Mouse (Mus musculus): ENCODE measurements at regions not wholly inside any gene's neighbourhood (a gene's known extent, or its start where the extent isn't known, plus 50 kb on each side); places are given as distances from the start of the nearest gene placed in this dataset.

DNA sequence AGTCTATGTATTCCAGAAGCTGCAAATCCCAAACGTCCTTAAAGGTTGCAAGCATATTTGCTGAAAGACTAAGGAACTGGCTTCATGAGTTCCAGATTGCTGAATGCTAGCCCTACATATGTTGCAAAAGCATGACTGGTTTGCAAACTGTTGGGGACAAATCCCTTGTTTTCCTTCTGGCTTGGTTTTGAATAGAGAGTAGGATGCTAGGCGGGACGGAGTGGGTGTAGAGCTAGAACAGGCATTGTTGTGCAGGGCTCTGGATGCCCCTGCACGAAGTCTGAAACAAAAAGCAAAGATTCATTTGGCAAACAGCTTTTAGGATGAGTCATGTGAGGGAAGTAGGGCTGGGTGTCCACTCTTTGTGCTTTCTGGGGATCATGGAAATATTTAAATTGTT, 500.9 kb upstream of the Cnksr2 start:
- in situ Hi-C loops (cut with MboI, MseI) = no loop called here

DNA sequence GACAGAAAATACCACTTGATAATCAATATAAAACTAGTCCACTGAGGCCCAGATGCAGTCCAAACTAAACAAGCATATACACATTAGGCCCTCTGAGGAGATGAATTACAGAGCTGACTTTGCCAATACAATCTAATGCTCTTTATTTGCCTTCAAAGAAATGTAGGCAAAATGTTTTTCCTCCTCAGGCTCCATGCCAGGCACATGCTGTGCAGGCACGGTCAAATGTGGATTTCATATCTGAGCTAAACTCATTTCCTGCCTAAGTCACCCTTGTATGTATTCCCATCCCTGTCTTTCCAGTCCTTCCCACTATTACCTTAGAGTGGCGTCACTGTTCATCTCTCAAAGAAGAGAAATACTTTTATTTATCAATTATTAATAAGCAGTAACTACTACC, 534.8 kb upstream of the Cnksr2 start:
- in situ Hi-C loops (cut with MboI, MseI) = no loop called here

DNA sequence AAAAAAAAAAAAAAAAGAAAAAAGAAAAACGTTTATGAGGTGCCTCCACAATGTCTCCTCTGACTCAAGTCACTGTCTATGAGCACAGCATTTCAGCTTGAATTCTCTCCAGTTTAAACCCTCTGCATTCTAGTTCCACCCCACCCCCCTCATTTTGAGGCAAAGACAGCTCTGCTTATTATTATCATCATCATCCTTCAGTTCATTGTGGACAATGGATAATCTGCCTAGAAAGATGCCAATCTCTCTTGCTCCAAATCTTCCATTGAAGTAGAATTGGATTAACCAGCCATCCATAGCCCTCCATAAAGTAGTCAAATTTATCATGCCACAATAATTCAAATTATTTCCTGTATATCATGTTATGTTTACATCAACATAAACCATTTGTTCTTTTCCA, 570.0 kb upstream of the Cnksr2 start:
- in situ Hi-C loops (cut with MboI, MseI) = loop anchor here in 1 of 2 experiments (10.0 kb wide), 1 partner anchor 1118 kb away; the partner anchor contains the start of gene Sms

DNA sequence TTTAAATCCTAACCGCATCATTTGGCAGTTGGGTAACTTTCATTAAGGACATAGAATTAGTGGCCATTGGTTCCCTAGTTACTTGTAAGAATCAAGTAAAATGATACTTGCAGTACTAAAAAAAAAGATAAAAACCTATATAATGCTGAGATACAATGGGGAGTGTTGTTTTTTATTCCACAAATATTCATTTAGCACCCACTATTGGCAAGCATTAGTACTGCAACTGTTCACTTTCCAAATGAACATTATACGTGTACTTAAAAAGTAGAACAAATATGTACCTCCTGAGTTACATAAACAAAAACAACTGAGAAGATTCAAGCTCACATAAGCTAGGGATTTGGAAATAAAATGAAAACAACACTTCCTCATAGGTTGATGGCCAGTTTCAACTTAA, 570.5 kb upstream of the Cnksr2 start:
- in situ Hi-C loops (cut with MboI, MseI) = loop anchor here in 1 of 2 experiments (10.0 kb wide), 1 partner anchor 1119 kb away; the partner anchor contains the start of gene Sms

DNA sequence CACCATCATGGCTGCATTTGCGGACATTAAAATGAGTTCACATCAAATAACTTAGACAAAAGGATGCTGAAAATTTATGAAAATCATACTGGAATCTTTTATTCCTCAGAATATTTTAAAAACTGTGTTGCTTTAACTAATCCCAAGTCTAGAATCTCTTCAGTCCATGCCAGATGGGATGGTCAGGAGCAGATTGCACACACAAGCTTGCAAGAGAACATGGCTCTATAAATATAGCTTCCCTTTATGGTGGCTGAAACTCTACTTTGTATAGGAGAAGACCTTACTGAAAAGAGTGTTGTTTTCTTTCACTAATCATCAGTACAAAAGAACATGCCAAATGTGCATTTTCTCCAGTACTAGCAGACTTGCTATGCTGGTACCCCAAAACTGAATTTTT, 570.9 kb upstream of the Cnksr2 start:
- in situ Hi-C loops (cut with MboI, MseI) = loop anchor here in 1 of 2 experiments (10.0 kb wide), 1 partner anchor 1119 kb away; the partner anchor contains the start of gene Sms

DNA sequence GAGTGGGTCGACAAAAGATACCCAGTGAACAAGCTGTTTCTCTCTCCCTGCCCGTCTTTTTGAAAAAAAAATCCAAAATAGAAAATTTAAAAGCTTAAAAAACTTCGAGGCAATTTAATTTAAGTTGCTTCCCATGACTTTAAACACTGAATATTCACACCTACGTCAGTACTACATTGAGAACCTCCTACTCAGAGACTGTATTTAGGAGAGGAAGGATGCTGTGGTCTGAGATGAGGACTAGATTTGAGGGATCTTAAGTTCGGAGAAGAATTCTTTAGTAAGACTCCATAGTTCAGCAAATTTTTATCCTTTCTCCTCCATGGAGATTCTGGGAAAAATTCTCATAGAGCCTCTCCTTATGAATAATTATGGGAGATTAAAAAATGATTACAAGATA, 571.4 kb upstream of the Cnksr2 start:
- in situ Hi-C loops (cut with MboI, MseI) = loop anchor here in 1 of 2 experiments (10.0 kb wide), 1 partner anchor 1120 kb away; the partner anchor contains the start of gene Sms

DNA sequence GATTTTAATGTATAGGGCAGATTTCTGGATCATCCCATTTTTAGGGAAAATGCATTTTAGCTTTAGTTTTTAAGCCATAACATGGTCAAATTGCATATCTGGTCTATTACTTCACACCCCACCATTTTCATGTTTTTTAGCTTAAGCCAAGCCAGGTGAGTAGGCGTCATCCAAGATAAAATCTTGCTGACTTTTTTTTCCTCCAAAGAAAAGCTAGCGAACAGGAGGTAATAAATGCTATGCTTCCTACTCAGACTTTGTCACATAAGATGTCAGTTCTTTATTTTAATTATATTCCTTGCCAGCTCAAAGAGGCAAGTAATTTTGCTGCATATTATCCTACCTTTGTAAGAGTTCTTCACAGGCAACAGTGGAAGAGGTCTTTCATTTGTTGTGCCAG, 572.0 kb upstream of the Cnksr2 start:
- in situ Hi-C loops (cut with MboI, MseI) = loop anchor here in 1 of 2 experiments (10.0 kb wide), 1 partner anchor 1120 kb away; the partner anchor contains the start of gene Sms

DNA sequence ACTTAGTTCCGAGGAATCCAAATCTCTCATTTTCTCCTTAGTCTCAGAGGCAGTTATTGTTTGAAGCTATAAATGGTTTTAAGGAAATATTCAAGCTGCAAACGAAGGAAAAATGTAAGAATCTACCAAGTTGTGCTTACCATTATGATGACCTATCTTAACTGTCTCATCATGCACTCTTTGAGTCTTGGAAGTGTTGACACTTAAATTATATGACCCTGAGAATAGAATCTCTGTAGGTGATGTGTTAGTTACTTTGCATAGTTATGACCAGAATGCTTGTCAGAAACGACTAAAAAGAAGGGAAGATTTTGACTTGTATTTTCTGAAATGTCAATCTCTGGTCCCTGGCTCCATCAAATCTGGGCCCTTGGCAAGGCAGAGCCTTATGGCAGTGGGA, 582.7 kb upstream of the Rps6ka3 start:
- in situ Hi-C loops (cut with MboI, MseI) = no loop called here

DNA sequence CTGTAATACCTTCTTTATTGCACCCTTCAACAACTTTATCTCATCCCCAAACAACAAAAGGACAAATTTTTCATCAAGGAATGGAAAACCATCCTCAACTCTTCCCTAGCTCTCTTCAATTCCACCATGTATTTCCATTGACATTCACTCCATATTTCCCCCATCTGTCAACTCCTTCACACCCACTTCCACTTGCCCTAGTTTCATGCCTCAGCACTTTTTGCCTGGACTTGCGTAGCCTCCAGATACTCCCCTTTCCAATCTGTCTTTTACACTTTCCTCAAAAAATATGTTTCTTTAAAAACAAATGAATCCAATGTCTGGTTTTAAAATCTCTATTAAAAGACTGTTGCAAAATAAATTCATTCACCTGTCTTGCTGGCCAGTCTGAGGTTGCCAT, 577.7 kb upstream of the Rps6ka3 start:
- in situ Hi-C loops (cut with MboI, MseI) = no loop called here

DNA sequence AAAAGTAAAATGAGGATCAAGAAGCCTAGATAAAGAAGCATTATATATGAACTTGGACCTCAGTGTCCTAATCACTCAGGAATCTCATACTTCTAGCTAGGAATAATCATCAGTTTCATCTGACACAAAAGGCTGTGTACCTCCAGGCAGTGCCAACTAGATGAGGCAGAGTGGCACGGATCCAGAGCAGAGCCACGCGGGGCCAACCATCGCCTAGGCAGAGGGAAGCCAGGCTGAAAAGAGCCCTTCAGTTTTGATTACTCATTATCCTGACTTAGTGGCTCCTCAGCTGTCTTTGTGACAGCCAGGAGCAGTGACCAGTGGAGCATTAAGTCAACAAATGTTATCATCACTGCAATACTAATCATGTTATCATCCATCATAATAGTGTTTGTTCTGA, 557.9 kb upstream of the Rps6ka3 start:
- in situ Hi-C loops (cut with MboI, MseI) = no loop called here

DNA sequence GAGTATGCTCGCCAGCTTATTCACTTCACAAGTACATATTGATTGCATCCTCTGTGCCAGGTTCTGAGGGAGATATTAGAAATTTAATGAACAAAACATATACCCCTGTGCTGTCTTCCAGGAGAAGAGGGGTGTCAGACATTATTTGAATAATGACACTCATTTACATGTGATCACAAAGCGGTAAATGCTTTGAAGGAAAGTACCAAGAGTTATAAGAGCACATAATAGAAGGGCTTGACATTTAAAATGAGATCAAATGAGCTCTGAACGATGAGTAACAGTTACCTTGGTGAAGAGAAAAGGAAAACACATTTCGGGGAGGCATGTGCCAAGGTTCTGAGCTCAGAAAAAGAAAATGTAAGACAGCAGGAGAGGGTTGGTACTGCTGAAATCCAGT, 553.9 kb upstream of the Rps6ka3 start:
- in situ Hi-C loops (cut with MboI, MseI) = no loop called here

DNA sequence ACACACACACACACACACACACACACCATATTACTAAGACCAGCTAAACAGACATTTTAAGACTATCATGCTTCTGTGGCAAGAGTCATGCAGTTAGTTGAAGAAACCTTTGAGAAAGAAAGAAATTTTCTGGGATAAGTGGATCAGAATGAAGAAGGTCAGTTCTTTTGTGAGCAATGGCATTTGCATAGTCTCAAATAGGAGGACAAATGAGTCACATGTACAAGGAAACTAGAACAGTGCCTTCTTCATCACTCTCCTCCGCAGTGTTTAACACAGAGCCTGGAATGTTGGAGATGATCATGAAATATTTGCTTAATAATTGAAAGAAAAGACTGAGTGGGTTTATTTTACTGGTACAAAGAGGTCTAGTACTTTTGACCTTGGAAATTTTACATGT, 515.9 kb upstream of the Rps6ka3 start:
- in situ Hi-C loops (cut with MboI, MseI) = no loop called here

DNA sequence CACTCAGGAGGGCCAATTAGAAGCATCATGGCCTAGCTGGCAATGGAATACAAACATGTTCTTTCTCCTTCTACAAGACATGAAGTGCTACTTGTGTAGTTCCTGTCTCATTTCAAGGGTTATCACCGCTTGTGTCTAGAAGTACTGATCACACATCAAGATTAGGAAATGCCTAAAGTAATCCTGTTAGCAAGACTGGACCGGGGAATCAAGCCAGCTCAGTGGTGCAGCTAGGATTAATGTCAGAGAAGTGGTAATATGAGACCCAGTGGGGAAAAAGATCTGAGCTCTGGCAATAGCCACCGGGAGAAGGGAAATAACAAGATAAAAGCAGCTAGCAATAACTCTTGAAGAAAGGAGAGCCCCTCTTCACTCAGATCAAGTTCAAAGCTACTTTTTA, 506.7 kb upstream of the Rps6ka3 start:
- in situ Hi-C loops (cut with MboI, MseI) = no loop called here

DNA sequence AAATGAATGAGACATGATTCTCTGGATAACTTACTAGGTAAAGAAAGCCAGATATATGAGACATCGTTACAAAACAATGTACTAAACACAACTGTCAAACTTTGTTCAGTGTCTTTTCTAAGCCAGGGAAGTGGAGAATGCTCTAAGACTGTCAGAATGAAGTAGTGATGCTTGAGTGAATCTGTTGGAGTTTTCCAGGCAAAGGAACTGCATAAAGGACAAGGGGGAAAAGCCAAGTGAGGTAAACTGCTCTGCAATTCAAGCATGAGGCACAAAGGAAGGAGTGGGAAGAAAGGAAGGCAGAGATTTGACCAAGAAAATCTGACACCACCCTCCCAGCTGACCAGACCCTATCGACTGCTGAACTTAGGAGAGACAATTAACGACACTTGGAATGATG, 500.3 kb upstream of the Rps6ka3 start:
- in situ Hi-C loops (cut with MboI, MseI) = no loop called here

DNA sequence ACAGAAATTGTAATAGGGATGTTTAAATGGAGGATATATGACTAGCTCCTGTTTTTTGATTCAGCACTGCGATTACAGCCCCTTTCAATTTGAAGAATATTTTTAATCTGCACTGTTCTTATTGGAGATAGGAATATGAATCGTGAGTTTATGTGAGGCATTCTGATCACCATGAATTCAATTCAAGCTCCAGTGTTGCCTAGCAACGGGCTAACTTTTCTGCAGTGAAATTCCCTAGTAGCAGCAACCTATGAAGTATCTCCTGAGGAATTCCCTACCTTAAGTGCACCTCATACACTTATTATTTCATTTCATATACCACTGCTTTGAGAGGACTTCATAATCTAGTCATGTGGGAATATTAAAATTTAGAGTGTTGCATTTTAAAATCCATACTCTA, 465.4 kb upstream of the Rps6ka3 start:
- in situ Hi-C loops (cut with MboI, MseI) = no loop called here

DNA sequence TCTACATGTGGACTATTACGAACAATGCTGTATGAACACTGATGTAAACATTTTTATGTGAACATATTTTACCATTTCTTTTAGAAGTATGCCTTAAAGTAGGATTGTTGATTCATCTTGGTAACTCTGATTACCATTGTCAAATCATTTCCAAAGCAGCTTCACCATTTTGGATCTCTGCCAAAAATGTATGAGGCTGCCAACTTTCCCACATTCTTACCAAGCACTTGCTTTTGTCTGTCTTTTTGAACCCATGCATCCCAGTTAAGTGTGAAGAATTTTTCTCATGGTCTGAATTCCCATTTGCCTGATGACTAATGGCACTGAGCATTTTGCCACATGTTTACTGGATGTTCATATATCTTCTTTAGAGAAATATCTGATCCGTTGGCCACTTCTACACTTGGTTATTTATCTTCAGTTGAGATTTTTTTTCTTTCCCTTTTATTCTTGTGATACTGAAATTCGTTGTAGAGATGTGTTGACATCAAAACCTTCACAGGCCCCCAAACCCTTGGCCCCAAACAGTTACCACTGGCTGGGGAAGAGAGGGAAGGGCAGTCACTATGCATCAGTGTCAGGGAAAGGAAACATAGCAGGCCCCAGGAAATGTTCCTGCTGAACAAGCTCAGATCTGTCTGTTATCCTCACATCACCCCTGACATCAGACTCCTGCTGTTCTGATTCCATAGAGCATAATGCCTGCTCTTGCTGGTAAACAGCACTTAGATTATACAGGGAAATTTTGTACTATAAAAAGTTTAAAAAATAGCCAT, 464.2 kb upstream of the Rps6ka3 start:
- in situ Hi-C loops (cut with MboI, MseI) = no loop called here

Data from T-helper 17 cell (primary cell).